Mouse (Mus musculus) adrenal gland, postnatal 4 days (tissue): Measurements from ENCODE around the gene Smpd4. TPM values are rescaled to one million over a fixed set of nuclear protein-coding genes. Genes with fewer than 3 reads are reported as not detected.
A peak's percentile ranks its signal among the peaks of the same experiment; 100 is the strongest.

Source experiments
- DNase-seq, 2 experiments: peaks; one replicate each; pipeline ENCODE4 v3.0.0; 2021 to 2022; ENCODE audit warnings: low spot score in 2 of 2, mixed read lengths in 2 of 2
- total RNA-seq, 2 experiments: library from RNA; stranded (reverse); gene quantifications; 2 replicates each; pipeline ENCODE4 v1.2.3; 2021

Smpd4 gene
- total RNA-seq, 2 experiments from 2014 or later = 50.2 to 52.4 TPM

DNA sequence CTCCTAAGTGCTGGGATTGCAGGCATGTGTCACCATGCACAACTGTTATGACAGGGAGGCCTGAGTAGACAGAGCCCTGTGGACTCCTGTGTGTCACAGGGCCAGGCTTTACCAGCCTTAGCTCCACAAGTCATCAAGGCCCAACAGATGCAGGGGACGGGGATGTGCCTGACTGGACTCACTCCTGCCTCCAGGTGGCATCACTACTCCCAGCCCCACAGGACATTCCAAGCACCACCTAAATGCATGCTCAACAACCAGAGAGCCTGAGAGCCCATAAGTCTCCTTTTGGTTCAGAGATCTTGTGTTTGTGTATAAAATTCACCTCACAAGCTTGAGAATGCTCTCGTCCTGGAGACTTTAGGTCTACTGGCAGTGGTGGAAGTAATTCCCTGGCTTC lies 18.5 kb downstream of the Smpd4 start:
- DNase-seq = no peak

DNA sequence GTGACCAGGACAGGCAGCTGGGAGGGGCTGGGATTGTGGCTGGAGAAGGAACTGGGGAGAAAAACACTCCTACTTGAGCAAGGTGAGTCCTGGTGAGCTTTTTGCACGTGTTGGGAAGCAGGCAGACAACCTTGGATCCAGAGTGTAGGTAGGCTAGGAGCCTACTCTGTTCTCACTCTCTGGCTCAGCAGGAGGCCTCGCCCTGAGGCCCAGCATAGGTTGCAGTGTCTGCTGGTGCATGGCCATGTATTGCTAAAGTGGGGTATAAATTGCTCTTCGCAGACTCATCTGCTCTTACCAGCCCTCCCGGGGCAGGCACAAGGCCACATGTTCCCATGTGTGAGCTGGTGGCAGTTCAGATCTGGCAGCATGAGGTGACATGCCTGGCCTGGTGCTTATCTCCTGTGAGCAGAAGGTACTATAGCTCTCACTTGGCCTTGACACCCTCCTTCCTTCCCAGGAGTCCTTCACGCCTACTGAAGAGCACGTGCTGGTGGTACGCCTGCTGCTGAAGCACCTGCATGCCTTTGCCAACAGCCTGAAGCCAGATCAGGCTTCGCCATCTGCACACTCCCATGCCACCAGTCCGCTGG lies 19.0 kb downstream of the Smpd4 start:
- no peak for DNase-seq

DNA sequence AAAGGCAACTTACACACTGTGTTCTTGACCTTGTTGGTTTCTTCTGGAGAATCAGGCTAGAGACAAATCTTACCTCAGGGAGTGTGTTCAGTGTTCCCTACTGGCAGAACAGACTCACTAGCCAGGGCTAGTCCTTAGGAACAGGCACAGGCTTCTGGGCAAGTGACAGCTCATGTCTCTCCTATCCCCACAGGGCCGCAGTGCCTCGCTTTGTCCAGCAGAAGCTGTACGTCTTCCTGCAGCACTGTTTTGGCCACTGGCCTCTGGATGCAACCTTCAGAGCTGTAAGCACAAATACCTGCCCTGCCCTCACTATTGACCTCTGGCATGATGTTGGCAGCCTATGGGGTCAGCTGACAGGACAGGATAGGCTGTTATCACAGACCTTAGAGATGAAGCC lies 19.9 kb downstream of the Smpd4 start:
- DNase-seq = no peak

DNA sequence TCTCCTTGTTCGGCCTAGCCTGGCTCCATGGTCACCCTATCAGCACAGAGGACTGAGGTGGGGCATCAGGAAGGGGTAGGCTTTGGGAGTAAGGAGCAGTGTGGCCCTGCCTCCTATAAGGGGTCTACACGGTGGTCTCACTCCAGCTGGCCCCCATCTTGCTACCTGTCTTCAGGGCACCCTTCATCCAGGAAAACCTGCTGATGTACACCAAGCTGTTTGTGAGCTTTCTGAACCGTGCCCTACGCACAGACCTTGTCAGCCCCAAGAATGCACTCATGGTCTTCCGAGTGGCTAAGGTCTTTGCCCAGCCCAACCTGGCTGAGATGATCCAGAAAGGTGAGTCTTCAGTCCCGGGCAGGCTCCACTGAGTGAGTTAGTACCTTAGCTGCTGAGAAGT lies 20.8 kb downstream of the Smpd4 start:
- no peak for DNase-seq

DNA sequence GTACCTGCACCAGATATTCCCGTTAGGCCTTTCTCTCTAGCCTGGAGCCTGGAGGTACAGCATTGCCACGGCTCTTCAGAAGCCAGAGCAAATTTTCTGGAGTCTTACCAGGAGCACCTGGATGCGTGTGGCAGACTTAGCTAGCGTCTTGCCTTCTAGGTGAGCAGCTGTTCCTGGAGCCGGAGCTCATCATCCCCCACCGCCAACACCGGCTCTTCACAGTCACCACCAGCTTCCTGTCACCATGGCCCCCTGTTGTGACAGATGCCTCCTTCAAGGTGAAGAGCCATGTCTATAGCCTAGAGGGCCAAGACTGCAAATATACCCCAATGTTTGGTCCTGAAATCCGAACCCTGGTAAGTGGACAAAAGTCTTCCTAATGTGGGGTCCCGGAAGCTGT lies 21.6 kb downstream of the Smpd4 start:
- no peak for DNase-seq

DNA sequence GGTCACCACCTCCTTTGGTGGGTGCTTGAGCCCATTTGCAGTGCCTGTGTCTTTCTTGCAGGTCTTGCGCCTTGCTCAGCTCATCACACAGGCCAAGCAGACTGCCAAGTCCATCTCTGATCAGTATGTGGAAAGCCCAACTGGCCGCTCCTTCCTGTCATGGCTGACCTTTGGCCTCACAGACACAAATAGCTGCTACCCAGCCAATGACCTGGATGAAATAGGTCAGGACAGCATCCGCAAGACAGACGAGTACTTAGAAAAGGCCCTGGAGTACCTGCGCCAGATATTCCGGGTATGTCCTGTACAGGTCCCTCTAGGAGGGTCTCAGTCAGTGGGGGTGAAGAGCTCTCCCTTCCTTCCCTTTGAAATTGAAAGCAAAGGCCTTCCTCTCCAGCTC lies 22.1 kb downstream of the Smpd4 start:
- no peak for DNase-seq

DNA sequence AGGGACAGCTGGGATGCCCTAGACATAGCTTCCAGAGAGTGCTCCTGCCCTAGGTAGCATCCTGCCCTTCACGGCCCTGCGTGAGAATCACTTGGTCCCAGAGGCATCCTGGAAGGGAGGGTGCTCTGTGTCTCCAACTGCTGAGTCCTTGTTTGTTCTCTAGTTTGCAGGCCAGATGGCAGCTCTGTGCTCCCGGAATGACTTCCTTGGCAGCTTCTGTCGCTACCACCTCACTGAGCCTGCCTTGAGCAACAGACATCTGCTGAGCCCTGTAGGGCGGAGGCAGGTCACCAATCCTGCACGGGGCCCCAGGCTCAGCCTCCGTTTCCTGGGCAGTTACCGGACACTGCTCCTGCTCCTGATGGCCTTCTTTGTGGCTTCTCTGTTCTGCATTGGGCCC lies 23.2 kb downstream of the Smpd4 start:
- DNase-seq = no peak

DNA sequence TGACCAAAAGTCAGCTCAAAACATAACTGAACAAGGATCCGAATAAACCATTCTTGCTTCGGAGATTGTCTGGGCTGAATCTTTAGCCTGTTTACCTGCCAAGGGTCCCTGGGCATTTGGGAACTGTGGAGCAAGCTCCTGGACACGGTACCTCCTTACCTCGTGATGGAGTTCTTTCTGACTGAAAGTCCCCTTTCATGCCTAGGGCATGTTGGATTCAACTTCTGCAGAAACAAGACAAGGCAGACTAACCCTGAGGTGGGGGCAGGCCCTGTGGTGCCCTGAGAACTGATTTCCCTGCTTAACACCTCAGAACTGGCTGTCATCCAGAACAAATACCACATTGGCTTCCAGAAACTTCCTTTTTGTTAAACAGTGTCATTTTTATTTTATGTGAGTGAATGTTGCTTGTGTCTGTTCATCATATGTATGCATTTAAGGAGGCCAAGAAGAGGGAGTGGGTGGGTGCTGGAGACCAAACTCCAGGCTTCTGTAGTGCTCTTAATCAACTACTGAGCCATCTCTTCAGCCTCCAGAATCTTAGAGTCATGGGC lies 24.4 kb downstream of the Smpd4 start:
- no peak for DNase-seq

DNA sequence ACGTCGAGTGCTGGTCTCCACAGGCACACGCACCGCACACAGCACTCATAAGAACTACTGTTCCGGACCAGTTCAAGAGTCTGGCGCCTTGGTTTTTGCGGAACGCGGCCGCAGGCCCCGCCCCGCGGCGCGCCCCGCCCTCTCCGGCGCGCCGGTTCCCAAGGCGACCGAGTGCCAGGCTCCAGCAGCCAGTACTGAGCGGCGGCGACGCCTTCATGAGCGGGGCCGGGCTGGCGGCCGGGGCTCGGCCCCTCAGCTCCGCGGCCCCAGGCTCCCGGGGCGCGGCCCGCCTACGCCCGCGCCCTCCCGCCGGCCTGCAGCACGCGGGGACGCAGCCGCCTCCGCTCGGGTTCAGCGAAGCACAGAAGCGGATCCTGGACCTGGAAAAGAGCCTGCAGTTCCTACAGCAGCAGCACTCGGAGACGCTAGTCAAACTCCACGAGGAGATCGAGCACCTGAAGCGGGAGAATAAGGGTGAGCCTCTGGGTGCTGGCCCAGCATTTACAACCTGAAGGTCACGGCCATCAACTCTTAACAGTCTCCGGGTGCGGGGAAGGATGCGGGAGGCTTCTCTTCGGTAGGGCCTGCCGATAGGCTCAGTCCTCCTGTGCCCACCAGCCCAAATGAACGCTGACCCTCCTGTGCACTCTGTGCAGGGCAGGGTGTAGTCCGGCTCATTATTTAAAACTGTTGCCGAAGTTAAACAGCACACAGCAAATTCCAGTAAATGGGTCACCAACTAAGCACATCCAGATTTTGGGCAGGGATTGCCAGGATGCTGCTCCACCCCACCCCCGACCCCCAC lies 27.4 kb downstream of the Smpd4 start, which contains the start of gene Ccdc74a:
Ccdc74a (plus strand) TSS at position 161 of the 805 bp plus-strand sequence.
- peak; percentile 61 to 66 for DNase-seq

DNA sequence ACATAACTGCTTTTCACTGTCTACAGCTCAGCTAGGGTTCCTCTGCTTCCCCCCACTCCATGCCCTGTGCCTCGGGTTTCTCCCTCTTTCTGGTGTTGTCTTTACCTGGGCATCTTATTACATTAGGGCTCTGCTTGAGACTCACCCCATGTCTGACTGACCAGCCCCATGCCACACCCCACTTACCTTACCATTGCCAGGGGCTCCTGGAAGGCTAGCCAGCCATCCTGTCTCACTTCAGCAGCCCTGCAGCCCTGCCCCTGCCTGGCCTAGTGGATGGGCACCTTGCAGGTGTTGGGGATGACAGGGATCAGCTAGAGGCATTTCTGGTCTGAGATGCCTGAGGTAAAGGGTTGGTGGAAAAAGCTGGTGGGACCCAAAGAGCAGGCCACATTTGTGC lies 28.0 kb downstream of the Smpd4 start:
- DNase-seq = no peak

DNA sequence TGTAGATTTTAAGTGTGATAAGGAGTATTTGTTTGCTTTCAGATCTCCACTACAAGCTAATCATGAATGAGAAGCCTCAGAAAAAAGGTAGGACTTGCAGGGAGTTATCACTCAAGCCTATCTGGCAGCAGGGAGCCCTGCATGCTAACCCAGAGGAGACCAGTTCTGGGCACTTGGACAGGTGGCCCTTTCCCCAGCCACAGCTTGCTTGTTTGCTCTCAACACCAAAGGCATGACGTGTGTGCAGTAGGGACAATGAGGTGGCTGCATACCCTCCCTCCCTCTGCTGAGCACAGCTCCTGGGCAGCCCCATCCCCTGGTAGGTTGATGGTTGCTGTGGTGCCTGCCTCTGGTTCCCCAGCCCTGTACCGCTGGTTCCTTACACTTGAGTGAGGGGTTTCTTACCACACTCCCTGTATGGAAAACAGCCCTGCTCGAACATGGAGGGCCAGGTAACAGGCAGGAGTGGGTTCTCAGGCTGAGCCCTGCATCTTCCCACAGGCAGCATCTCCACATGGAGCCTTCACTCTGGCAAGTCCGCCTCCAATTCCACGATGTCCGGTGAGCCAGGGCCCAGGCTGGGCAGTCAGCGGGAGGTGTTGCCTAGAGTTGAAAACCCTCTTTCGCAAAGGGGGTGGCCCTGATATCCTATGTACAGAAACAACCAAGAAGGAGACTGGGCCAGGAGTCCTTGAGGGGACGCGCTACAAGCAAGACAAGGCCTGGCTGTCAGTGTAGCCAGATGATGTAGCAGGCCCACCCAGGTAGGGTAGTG lies 28.6 kb downstream of the Smpd4 start:
- DNase-seq = no peak

DNA sequence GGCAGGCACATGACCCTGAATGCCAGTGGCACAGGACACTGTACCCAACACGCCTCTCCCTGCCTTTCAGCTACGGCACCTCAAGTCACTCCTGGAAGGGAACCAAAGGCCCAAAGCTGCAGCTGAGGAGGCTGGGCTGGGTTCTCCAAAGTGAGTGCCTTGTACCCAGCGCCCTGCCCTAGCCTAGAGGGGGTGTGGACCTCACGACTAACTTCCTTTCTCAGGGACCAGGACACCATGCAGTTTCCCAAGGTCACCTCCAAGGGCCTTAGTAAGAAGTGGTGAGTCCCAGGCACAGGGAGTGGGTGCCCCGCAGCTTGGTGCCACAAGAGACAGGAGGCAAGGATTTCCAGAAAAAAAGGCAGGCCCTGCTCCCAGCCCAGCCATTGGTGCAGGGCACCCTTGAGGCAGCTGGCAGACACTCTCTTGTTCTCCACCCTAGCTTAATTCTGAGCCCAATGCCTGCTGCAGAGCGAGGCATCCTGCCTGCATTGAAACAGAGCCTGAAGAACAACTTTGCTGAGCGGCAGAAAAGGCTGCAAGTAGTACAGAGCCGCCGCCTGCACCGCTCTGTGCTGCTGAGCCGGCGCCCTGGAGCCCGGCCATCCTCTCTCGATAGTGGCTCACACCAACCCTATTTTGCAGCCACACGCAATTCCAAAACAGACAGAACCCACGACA lies 30.9 kb downstream of the Smpd4 start:
- no peak for DNase-seq

DNA sequence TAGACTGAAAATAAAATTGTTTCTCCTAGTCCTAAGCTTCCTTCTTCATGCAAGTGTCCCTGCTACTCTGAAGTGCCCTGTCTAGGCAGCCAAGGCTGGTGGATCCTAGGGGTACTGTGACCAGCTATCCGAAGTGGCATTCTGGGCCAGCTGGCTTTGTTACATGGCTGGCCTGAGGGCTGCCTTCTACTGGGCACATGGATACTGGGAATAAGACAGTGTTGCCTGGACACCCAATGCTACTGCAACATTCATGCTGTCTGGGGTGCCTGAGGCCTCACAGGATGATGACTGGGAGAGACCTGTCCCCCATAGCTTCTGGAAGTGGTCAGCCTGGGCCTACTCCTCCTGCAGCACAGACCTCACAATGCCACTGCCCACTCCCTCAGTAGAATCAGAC lies 31.6 kb downstream of the Smpd4 start:
- DNase-seq = no peak

DNA sequence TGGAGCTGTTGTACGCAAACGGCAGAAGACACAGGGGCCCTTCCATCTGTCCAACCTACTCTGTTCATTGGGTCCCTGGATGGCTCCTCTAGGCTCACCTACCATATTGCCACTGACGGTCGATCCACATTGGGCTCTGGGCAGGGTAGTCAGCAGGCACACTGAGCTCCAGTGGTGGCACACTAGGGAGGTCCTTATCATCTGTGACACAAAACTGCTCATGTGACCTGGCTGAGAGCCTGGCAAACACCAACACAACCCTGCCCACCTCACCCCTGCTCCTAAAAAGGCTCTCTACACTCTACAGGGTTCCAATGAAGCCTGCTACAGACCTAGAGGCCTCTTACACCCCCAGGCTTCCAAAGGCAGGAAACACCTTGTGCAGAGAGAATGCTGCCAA lies 33.5 kb downstream of the Smpd4 start:
- no peak for DNase-seq

DNA sequence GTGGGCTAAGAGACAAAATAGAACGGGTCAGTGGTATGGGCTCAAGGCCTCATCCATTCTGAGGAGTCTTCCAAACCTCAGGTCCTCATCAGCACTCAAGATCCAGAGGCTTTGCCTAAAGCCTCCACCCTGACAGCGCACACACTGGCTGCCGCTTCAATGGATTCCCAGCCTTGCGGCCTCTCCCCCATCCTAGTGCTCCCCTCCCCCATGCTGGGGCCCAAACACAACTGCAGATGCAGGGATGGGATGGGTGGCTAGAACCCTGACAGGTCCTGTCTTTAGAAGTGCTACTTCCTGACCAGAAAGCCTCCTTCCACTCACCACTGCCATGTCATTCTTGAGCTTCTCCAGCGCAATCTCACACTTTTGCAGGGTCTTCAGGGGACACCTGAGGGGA lies 34.4 kb downstream of the Smpd4 start:
- DNase-seq = no peak

DNA sequence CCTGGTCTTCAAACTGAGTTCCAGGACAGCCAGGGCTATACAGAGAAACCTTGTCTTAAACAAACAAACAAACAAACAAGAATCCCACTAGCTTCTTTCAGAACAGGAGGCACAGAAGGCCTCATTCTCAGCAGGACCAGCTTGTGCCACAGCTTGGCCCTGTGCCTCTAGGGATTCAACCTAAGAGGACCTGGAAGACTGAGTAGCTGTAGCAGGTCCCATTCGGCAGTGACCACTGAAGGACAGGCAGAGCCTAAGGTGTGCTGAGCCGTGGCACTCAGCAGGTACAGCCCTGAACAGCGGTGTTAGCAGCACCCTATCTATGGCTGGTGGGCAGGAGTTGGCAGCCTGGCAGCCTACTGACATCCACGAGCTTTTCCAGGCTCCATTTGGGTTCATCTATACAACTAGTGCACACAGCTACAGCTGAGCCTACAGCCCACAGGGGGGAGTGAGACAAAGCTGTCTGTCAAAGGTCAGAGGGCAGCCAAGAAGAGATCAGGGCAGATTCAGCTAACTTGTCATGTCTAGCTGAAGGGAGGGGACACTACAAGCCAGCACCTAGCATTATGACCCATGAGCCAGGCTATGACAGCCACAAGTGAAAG lies 35.1 kb downstream of the Smpd4 start:
- no peak for DNase-seq

DNA sequence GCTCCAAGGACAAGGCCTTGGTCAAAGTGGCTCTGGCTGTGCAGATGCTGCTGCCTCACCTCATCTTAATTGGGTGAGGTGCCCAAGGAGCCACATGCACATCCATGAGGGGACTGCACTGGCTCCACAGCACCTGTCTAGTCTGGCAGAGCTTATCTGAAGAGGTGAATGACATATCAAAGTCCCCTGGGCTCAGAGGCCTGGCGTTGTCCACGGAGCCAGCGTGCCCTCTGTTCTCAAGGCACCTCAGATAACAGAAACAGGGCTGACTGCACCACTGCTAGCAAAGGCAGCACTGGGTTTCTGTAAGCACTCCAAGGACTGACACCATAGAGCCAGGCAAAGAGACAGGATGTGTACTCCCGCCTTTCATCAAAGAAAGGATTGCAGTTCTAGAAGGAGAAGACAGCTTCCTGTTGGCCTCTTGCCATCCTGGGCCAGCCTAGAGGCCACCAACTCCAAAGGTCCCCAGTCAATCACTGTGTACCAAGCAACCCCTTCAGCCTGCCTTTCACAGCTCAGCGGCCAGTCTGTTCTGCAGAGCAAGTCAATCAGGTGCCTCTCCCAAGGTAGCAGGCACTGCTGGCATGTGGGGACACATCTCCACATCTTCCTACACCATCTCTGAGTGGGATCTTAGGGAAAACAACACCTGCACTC lies 37.2 kb downstream of the Smpd4 start:
- DNase-seq = no peak

DNA sequence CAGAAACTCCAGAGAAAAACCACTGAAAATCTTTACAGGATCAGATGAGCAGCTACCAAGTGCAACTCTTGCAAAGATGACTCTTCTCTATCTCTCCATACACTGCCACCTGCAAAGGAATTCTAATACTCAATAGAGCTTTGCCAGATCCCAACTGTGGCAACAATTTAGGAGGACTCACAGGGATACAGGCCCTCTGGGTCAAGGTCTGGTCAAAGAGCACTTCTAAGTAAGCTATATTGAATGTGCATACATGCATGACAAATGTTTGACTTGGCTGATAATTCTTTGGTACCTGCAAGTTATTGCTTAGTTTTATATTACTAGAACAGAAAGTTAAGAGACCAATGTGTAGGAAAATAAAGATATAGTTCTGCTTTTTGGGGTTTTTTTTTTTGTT lies 46.4 kb downstream of the Smpd4 start:
- no peak for DNase-seq

DNA sequence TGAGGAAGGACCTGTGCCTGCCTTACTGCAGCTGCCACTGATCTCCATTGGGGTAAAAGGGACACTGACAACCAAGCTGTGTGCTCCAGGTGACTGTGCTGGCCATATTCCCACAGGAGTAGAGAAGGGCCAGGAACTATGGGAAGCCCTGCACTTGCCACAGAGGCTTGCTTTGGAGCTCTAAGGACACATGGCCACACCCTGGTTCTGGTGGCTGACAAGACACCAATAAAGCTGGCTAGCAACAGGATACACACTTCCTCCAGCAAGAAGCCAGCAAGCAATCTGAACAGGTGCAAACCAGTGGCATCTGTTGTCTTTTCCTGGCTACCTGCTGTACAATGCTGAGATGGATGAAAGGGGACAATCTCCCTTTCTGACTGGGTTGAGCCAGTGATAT lies 50.7 kb downstream of the Smpd4 start:
- DNase-seq = no peak
